Mouse (Mus musculus): ENCODE results near the gene Cyp46a1. TPM values are rescaled to one million over a fixed set of nuclear protein-coding genes. Genes with fewer than 3 reads are reported as not detected.
A peak's percentile ranks its signal among the peaks of the same experiment; 100 is the strongest.

Gene Cyp46a1
- polyA plus RNA-seq (2015; fragmentation: Nextera tagmentation; extraction: Ambion mirVana) = 0.08 and 0.09 TPM in 2 replicates

- H3K9ac ChIP-seq = no peak within 1 kb of the TSS
Measured at GRCm38 (mm10) chr12:108333895-108334445, at the start of gene Cyp46a1. Gene Cyp46a1 (plus strand): TSS chr12:108334381.

GRCm38 (mm10) chr12:108284455-108285224 is 49.5 kb upstream of the Cyp46a1 start:
- no peak overlapping the region for H3K9ac ChIP-seq
- no peak for ATAC-seq (ENCODE audit: insufficient read depth)
- no peaks in the 10 kb centered on the region for H3K9me3 ChIP-seq (replicated peaks)
- H3K27me3 ChIP-seq = peaks cover 18% of the 10 kb centered on the region
- H3K36me3 ChIP-seq (replicated peaks) = no peaks in the 10 kb centered on the region
- H3K4me3 ChIP-seq (replicated peaks) = no peak overlapping the region
- H3K4me1 ChIP-seq (replicated peaks) = no peaks in the 10 kb centered on the region
- WGBS (ENCODE audit: insufficient replicate concordance) = 36% methylated on average over 14 of the region's 14 CpGs
- H3K4me2 ChIP-seq = no peak overlapping the region
- H3K27ac ChIP-seq (replicated peaks) = no peak overlapping the region

More at GRCm38 (mm10) chr12:108333895-108334445, at the start of gene Cyp46a1:
- ATAC-seq (ENCODE audit: insufficient read depth) = peak; percentile 80
- WGBS (ENCODE audit: insufficient replicate concordance) = under 1% methylated on average over 52 of the region's 56 CpGs
- no peaks in the 10 kb centered on the region for H3K9me3 ChIP-seq (replicated peaks)
- H3K27me3 ChIP-seq = peaks cover 90% of the 10 kb centered on the region
- no peak within 1 kb of the TSS for H3K27ac ChIP-seq (replicated peaks)
- peak within 1 kb of the TSS; percentile 79 for H3K4me2 ChIP-seq
- H3K36me3 ChIP-seq (replicated peaks) = no peaks in the 10 kb centered on the region
- peak within 1 kb of the TSS; percentile 52 for H3K4me3 ChIP-seq (replicated peaks)
- peaks cover 19% of the 10 kb centered on the region for H3K4me1 ChIP-seq (replicated peaks)

GRCm38 (mm10) chr12:108285225-108286011 is 48.8 kb upstream of the Cyp46a1 start:
- ATAC-seq (ENCODE audit: insufficient read depth) = no peak
- WGBS (ENCODE audit: insufficient replicate concordance) = 40% methylated on average over 11 of the region's 11 CpGs
- Histone ChIP-seq H3K9ac (no peak overlapping the region), H3K4me2 (no peak overlapping the region), H3K36me3 (replicated peaks) (no peaks in the 10 kb centered on the region), H3K9me3 (replicated peaks) (no peaks in the 10 kb centered on the region), H3K27ac (replicated peaks) (no peak overlapping the region), H3K4me3 (replicated peaks) (no peak overlapping the region), H3K27me3 (peaks cover 18% of the 10 kb centered on the region), H3K4me1 (replicated peaks) (no peaks in the 10 kb centered on the region)

- Histone ChIP-seq H3K9ac (no peak overlapping the region), H3K4me1 (replicated peaks) (no peaks in the 10 kb centered on the region), H3K36me3 (replicated peaks) (no peaks in the 10 kb centered on the region), H3K27ac (replicated peaks) (no peak overlapping the region), H3K4me2 (no peak overlapping the region), H3K27me3 (peaks cover 18% of the 10 kb centered on the region), H3K4me3 (replicated peaks) (no peak overlapping the region), H3K9me3 (replicated peaks) (no peaks in the 10 kb centered on the region)
- ATAC-seq (ENCODE audit: insufficient read depth) = no peak
- WGBS (ENCODE audit: insufficient replicate concordance) = 65% methylated on average over 4 of the region's 4 CpGs
Measured at GRCm38 (mm10) chr12:108286381-108286780, 47.8 kb upstream of the Cyp46a1 start.

- Histone ChIP-seq H3K27ac (replicated peaks) (no peak overlapping the region), H3K36me3 (replicated peaks) (no peaks in the 10 kb centered on the region), H3K9me3 (replicated peaks) (no peaks in the 10 kb centered on the region), H3K4me1 (replicated peaks) (no peaks in the 10 kb centered on the region), H3K4me3 (replicated peaks) (no peak overlapping the region), H3K27me3 (peaks cover 18% of the 10 kb centered on the region), H3K9ac (no peak overlapping the region), H3K4me2 (no peak overlapping the region)
- no peak for ATAC-seq (ENCODE audit: insufficient read depth)
- WGBS (ENCODE audit: insufficient replicate concordance) = 80% methylated on average over 8 of the region's 8 CpGs
Measured at GRCm38 (mm10) chr12:108287011-108287410, 47.2 kb upstream of the Cyp46a1 start.

GRCm38 (mm10) chr12:108288127-108288880 is 45.9 kb upstream of the Cyp46a1 start:
- Histone ChIP-seq H3K9me3 (replicated peaks) (no peaks in the 10 kb centered on the region), H3K4me3 (replicated peaks) (no peak overlapping the region), H3K36me3 (replicated peaks) (no peaks in the 10 kb centered on the region), H3K9ac (no peak overlapping the region), H3K27ac (replicated peaks) (no peak overlapping the region), H3K4me1 (replicated peaks) (0 out of 2 replicates have a peak, but pooled peaks cover 5% of the 10 kb centered on the region), H3K27me3 (peaks cover 22% of the 10 kb centered on the region), H3K4me2 (no peak overlapping the region)
- WGBS (ENCODE audit: insufficient replicate concordance) = 70% methylated on average over 19 of the region's 19 CpGs
- ATAC-seq (ENCODE audit: insufficient read depth) = no peak

GRCm38 (mm10) chr12:108292419-108292818 is 41.8 kb upstream of the Cyp46a1 start:
- H3K36me3 ChIP-seq (replicated peaks) = no peaks in the 10 kb centered on the region
- no peak overlapping the region for H3K4me3 ChIP-seq (replicated peaks)
- peak; percentile 35 for ATAC-seq (ENCODE audit: insufficient read depth)
- peaks cover 4% of the 10 kb centered on the region; the same call in 1 of the 2 replicates for H3K27me3 ChIP-seq
- no peak overlapping the region for H3K9ac ChIP-seq
- H3K27ac ChIP-seq (replicated peaks) = no peak overlapping the region
- WGBS (ENCODE audit: insufficient replicate concordance) = 15% methylated on average over 9 of the region's 9 CpGs
- H3K9me3 ChIP-seq (replicated peaks) = no peaks in the 10 kb centered on the region
- 0 out of 2 replicates have a peak, but pooled peaks cover 5% of the 10 kb centered on the region for H3K4me1 ChIP-seq (replicated peaks)
- H3K4me2 ChIP-seq = no peak overlapping the region

- Histone ChIP-seq H3K27me3 (peaks cover 4% of the 10 kb centered on the region; the same call in 1 of the 2 replicates), H3K4me3 (replicated peaks) (no peak overlapping the region), H3K36me3 (replicated peaks) (no peaks in the 10 kb centered on the region), H3K4me2 (peak overlapping the region; percentile 30; the same call in 1 of the 2 replicates), H3K9me3 (replicated peaks) (no peaks in the 10 kb centered on the region), H3K9ac (no peak overlapping the region), H3K27ac (replicated peaks) (no peak overlapping the region), H3K4me1 (replicated peaks) (0 out of 2 replicates have a peak, but pooled peaks cover 5% of the 10 kb centered on the region)
- no peak for ATAC-seq (ENCODE audit: insufficient read depth)
- 2% methylated on average over 8 of the region's 8 CpGs for WGBS (ENCODE audit: insufficient replicate concordance)
Measured at GRCm38 (mm10) chr12:108292957-108293356, 41.2 kb upstream of the Cyp46a1 start.

GRCm38 (mm10) chr12:108294620-108295019 is 39.6 kb upstream of the Cyp46a1 start:
- Histone ChIP-seq H3K4me2 (no peak overlapping the region), H3K27ac (replicated peaks) (no peak overlapping the region), H3K9ac (no peak overlapping the region), H3K4me3 (replicated peaks) (no peak overlapping the region), H3K4me1 (replicated peaks) (0 out of 2 replicates have a peak, but pooled peaks cover 5% of the 10 kb centered on the region), H3K27me3 (peaks cover 4% of the 10 kb centered on the region; the same call in 1 of the 2 replicates), H3K9me3 (replicated peaks) (no peaks in the 10 kb centered on the region), H3K36me3 (replicated peaks) (no peaks in the 10 kb centered on the region)
- no peak for ATAC-seq (ENCODE audit: insufficient read depth)
- 66% methylated on average over 3 of the region's 3 CpGs for WGBS (ENCODE audit: insufficient replicate concordance)

- ATAC-seq (ENCODE audit: insufficient read depth) = no peak
- H3K36me3 ChIP-seq (replicated peaks) = no peaks in the 10 kb centered on the region
- H3K27me3 ChIP-seq = peaks cover 3% of the 10 kb centered on the region; the same call in 1 of the 2 replicates
- no peak overlapping the region for H3K27ac ChIP-seq (replicated peaks)
- 55% methylated on average over 6 of the region's 6 CpGs for WGBS (ENCODE audit: insufficient replicate concordance)
- no peak overlapping the region for H3K9ac ChIP-seq
- H3K4me2 ChIP-seq = no peak overlapping the region
- H3K9me3 ChIP-seq (replicated peaks) = no peaks in the 10 kb centered on the region
- no peak overlapping the region for H3K4me3 ChIP-seq (replicated peaks)
- H3K4me1 ChIP-seq (replicated peaks) = 0 out of 2 replicates have a peak, but pooled peaks cover 5% of the 10 kb centered on the region
Measured at GRCm38 (mm10) chr12:108297033-108297432, 37.1 kb upstream of the Cyp46a1 start.
